Mouse (Mus musculus): Measurements from ENCODE around the gene Psapl1. TPM values are rescaled to one million over a fixed set of nuclear protein-coding genes. Genes with fewer than 3 reads are reported as not detected.

Psapl1 gene
- total and polyA plus RNA-seq, 2 experiments, result not detected

- no peak for DNase-seq (ENCODE audit: extremely low read depth, low read depth, low spot score)
- H3K4me1 ChIP-seq (ENCODE audit: control insufficient read depth, insufficient read depth, low read length), result no peaks in the 10 kb centered on the region
- WGBS, result 90% methylated on average over 17 of the region's 17 CpGs
- H3K4me3 ChIP-seq (ENCODE audit: insufficient read depth, low read depth, low read length), result no peak overlapping the region
- no peaks in the 10 kb centered on the region for H3K79me2 ChIP-seq (ENCODE audit: control insufficient read depth, insufficient read depth, low read length)
- H3K27ac ChIP-seq (replicated peaks; ENCODE audit: insufficient read depth, low read depth, low read length), result no peak overlapping the region
- H3K36me3 ChIP-seq (ENCODE audit: control insufficient read depth, insufficient read depth, low read length), result no peaks in the 10 kb centered on the region
- no peak overlapping the region for H3K9ac ChIP-seq (ENCODE audit: low read depth, low read length)
- no peak for TF ChIP-seq CTCF (IDR thresholded peaks at IDR 0.05; ENCODE audit: low read depth, low read length)
- TF ChIP-seq POLR2A (IDR thresholded peaks at IDR 0.05; ENCODE audit: extremely low read depth, insufficient read depth, low read length), result no peak
- no peaks in the 10 kb centered on the region for H3K27me3 ChIP-seq (ENCODE audit: control insufficient read depth, insufficient read depth, low read length)
Measured at GRCm38 (mm10) chr5:36252746-36253504, 49.1 kb downstream of the Psapl1 start.

GRCm38 (mm10) chr5:36254642-36255516, 51.1 kb downstream of the Psapl1 start:
- no peaks in the 10 kb centered on the region for H3K27me3 ChIP-seq (ENCODE audit: control insufficient read depth, insufficient read depth, low read length)
- no peak overlapping the region for H3K9ac ChIP-seq (ENCODE audit: low read depth, low read length)
- WGBS, result 82% methylated on average over 18 of the region's 18 CpGs
- no peaks in the 10 kb centered on the region for H3K79me2 ChIP-seq (ENCODE audit: control insufficient read depth, insufficient read depth, low read length)
- DNase-seq (ENCODE audit: extremely low read depth, low read depth, low spot score), result no peak
- TF ChIP-seq CTCF (IDR thresholded peaks at IDR 0.05; ENCODE audit: low read depth, low read length) (no peak), POLR2A (IDR thresholded peaks at IDR 0.05; ENCODE audit: extremely low read depth, insufficient read depth, low read length) (no peak)
- no peak overlapping the region for H3K4me3 ChIP-seq (ENCODE audit: insufficient read depth, low read depth, low read length)
- H3K4me1 ChIP-seq (ENCODE audit: control insufficient read depth, insufficient read depth, low read length), result no peaks in the 10 kb centered on the region
- H3K27ac ChIP-seq (replicated peaks; ENCODE audit: insufficient read depth, low read depth, low read length), result no peak overlapping the region
- no peaks in the 10 kb centered on the region for H3K36me3 ChIP-seq (ENCODE audit: control insufficient read depth, insufficient read depth, low read length)

Other genes with a start within 250 kb of the Psapl1 start
- 0.07 and 0.09 TPM in 2 replicates for gene Sorcs2, start 194.1 kb downstream of the Psapl1 start, total RNA-seq (2014; rRNA removed)
- 0.10 and 0.12 TPM in 2 replicates for gene Sorcs2, start 194.1 kb downstream of the Psapl1 start, polyA plus RNA-seq (2012; rRNA removed)